Mouse (Mus musculus) bone marrow macrophage, adult 2 months (primary cell): ENCODE results near the gene Dph2.

Experiments used
- CTCF ChIP-seq: IDR thresholded peaks from 2 replicates; pipeline ENCODE4 v1.5.1; 2012; ENCODE audit warnings: low read depth, mild to moderate bottlenecking, low read length, moderate library complexity
- POLR2A ChIP-seq: IDR thresholded peaks from 2 replicates; pipeline ENCODE4 v1.6.1; 2012; ENCODE audit warnings: mild to moderate bottlenecking, low read depth, low read length, borderline replicate concordance

- no peak for TF ChIP-seq CTCF
- no peak for TF ChIP-seq POLR2A
Observed at GRCm38 (mm10) chr4:117885994-117886393, 5.8 kb downstream of the Dph2 start.
